ENCODE assay signal across 15 mouse cellular contexts in the genomic region with DNA sequence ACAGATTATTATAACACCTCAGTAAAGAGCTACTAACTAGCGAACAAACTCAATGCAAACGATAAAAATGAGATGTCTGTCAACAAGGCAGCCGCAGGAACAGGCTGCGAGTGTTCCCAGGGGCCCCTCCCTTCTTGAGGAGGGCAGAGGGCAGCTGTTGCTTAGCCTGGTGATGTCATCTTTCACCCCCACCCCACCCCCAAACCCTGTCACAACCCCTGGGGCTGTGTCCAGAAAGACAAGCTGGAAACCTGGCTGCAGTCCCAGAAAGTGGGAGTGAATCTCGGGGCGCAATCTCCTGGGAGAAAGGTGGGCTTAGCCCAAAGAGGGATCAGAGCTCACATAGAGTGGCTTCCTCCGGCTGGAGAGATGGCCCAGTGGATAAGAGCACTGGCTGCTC. TPM values are rescaled to one million over a fixed set of nuclear protein-coding genes. Genes with fewer than 3 reads are reported as not detected.
A peak's percentile ranks its signal among the peaks of the same experiment; 100 is the strongest.
DNase-seq lines count a peak whose midpoint lies in the region; ATAC-seq and TF ChIP-seq lines count a peak whose summit lies in the region.
"Had no signal": no experiment of that assay in that cellular context is flagged by ENCODE, and none has a peak within 500 bp of the region (broad histone marks: within the 10 kb centered on the region; RNA-seq: fewer than 3 reads in every experiment).

No protein-coding gene starts in this region.

- peak; percentile 58 for DNase-seq in embryonic facial prominence, embryonic 14.5 days (ENCODE audit: low spot score)
- no peak for DNase-seq in embryonic facial prominence, embryonic 10.5 days (ENCODE audit: low spot score)
- DNase-seq in lung, embryonic 14.5 days = peak; percentile 46
- DNase-seq in lung, adult 2 months = no peak
- peak; percentile 63 for DNase-seq in heart, postnatal 4 days
- DNase-seq in thymus, postnatal 0 days (ENCODE audit: low spot score) = no peak
- no peak for DNase-seq in kidney, adult 2 months
- DNase-seq: kidney, postnatal 36 days; right cerebral cortex, postnatal 14 days had no signal

- H3K9me3 ChIP-seq in embryonic facial prominence, embryonic 14.5 days (ENCODE audit: control insufficient read depth, low read length) = no peaks in the 10 kb centered on the region
- H3K9me3 ChIP-seq in embryonic facial prominence, embryonic 10.5 days = no peaks in the 10 kb centered on the region
- no peaks in the 10 kb centered on the region for H3K9me3 ChIP-seq in lung, embryonic 14.5 days (ENCODE audit: low read depth, low read length)
- no peaks in the 10 kb centered on the region for H3K9me3 ChIP-seq in stomach, embryonic 15.5 days
- H3K9me3 ChIP-seq: forebrain, embryonic 12.5 days had no signal

- H3K4me3 ChIP-seq in embryonic facial prominence, embryonic 14.5 days (ENCODE audit: low read depth, low read length) = no peak overlapping the region
- no peak overlapping the region for H3K4me3 ChIP-seq in embryonic facial prominence, embryonic 10.5 days
- no peak overlapping the region for H3K4me3 ChIP-seq in lung, embryonic 14.5 days (ENCODE audit: low read depth, low read length)
- H3K4me3 ChIP-seq in lung, adult 2 months (replicated peaks; ENCODE audit: extremely low read depth, low read depth, low read length) = no peak overlapping the region
- H3K4me3 ChIP-seq in stomach, embryonic 15.5 days (replicated peaks) = no peak overlapping the region
- H3K4me3 ChIP-seq in kidney, adult 2 months (ENCODE audit: insufficient read depth, low read depth, low read length) = no peak overlapping the region
- H3K4me3 ChIP-seq: forebrain, embryonic 12.5 days had no signal

- no peaks in the 10 kb centered on the region for H3K36me3 ChIP-seq in embryonic facial prominence, embryonic 14.5 days (ENCODE audit: control insufficient read depth, insufficient read depth, low read length)
- peaks cover 12% of the 10 kb centered on the region for H3K36me3 ChIP-seq in embryonic facial prominence, embryonic 10.5 days (replicated peaks)
- H3K36me3 ChIP-seq in lung, embryonic 14.5 days (ENCODE audit: insufficient read depth) = no peaks in the 10 kb centered on the region
- H3K36me3 ChIP-seq in stomach, embryonic 15.5 days = no peaks in the 10 kb centered on the region
- H3K36me3 ChIP-seq in kidney, adult 2 months (ENCODE audit: control insufficient read depth, insufficient read depth, low read length) = no peaks in the 10 kb centered on the region

- no peak overlapping the region for H3K27ac ChIP-seq in embryonic facial prominence, embryonic 14.5 days (replicated peaks; ENCODE audit: low read depth, low read length)
- H3K27ac ChIP-seq in embryonic facial prominence, embryonic 10.5 days (replicated peaks) = no peak overlapping the region
- H3K27ac ChIP-seq in lung, embryonic 14.5 days (ENCODE audit: low read depth) = no peak overlapping the region
- H3K27ac ChIP-seq in stomach, embryonic 15.5 days = 0 out of 2 replicates have a peak overlapping the region, but pooled peaks have one; percentile 18
- H3K27ac ChIP-seq in kidney, adult 2 months (ENCODE audit: insufficient read depth, low read depth, low read length) = no peak overlapping the region
- H3K27ac ChIP-seq: forebrain, embryonic 12.5 days had no signal

- no peak overlapping the region for H3K9ac ChIP-seq in embryonic facial prominence, embryonic 14.5 days (ENCODE audit: low read depth, low read length)
- H3K9ac ChIP-seq in lung, embryonic 14.5 days = no peak overlapping the region
- H3K9ac ChIP-seq in stomach, embryonic 15.5 days = no peak overlapping the region
- H3K9ac ChIP-seq: forebrain, embryonic 12.5 days had no signal

- no peak overlapping the region for H3K4me2 ChIP-seq in embryonic facial prominence, embryonic 14.5 days (ENCODE audit: low read depth, low read length)
- H3K4me2 ChIP-seq in lung, embryonic 14.5 days = no peak overlapping the region
- H3K4me2 ChIP-seq in stomach, embryonic 15.5 days = no peak overlapping the region
- H3K4me2 ChIP-seq: forebrain, embryonic 12.5 days had no signal

- no peak for TF ChIP-seq POLR2A in lung, adult 2 months (IDR thresholded peaks at IDR 0.05; ENCODE audit: borderline replicate concordance, extremely low read depth, low read depth, low read length)
- no peak for TF ChIP-seq POLR2A in kidney, adult 2 months (IDR thresholded peaks at IDR 0.05; ENCODE audit: low read depth, low read length)

- H3K27me3 ChIP-seq in embryonic facial prominence, embryonic 14.5 days (replicated peaks; ENCODE audit: control insufficient read depth, insufficient read depth, low read length) = no peaks in the 10 kb centered on the region
- H3K27me3 ChIP-seq in embryonic facial prominence, embryonic 10.5 days (replicated peaks; ENCODE audit: low read depth, poor library complexity, severe bottlenecking) = no peaks in the 10 kb centered on the region
- H3K27me3 ChIP-seq in lung, embryonic 14.5 days (ENCODE audit: insufficient read depth, low read length) = no peaks in the 10 kb centered on the region
- no peaks in the 10 kb centered on the region for H3K27me3 ChIP-seq in stomach, embryonic 15.5 days (replicated peaks)
- no peaks in the 10 kb centered on the region for H3K27me3 ChIP-seq in kidney, adult 2 months (replicated peaks; ENCODE audit: control insufficient read depth, insufficient read depth, low read length)
- H3K27me3 ChIP-seq: forebrain, embryonic 12.5 days had no signal

- TF ChIP-seq CTCF in lung, embryonic 14.5 days (IDR thresholded peaks at IDR 0.05; ENCODE audit: low read depth) = no peak
- no peak for TF ChIP-seq CTCF in lung, adult 2 months (IDR thresholded peaks at IDR 0.05; ENCODE audit: insufficient read depth, low read length)
- TF ChIP-seq CTCF in kidney, adult 2 months (conservative IDR thresholded peaks at IDR 0.05; ENCODE audit: insufficient read depth, insufficient read length, low read depth, low read length) = no peak

- WGBS in embryonic facial prominence, embryonic 14.5 days = 28% methylated on average over 7 of the region's 7 CpGs
- 55% methylated on average over 7 of the region's 7 CpGs for WGBS in embryonic facial prominence, embryonic 10.5 days
- WGBS in lung, embryonic 14.5 days = 25% methylated on average over 7 of the region's 7 CpGs
- 22% methylated on average over 7 of the region's 7 CpGs for WGBS in lung, adult 2 months
- 27% methylated on average over 7 of the region's 7 CpGs for whole genome bisulfite sequencing in stomach, embryonic 15.5 days
- 47% methylated on average over 7 of the region's 7 CpGs for whole genome bisulfite sequencing in kidney, adult 2 months

- no peaks in the 10 kb centered on the region for H3K4me1 ChIP-seq in embryonic facial prominence, embryonic 14.5 days (ENCODE audit: control insufficient read depth, insufficient read depth, low read length)
- H3K4me1 ChIP-seq in embryonic facial prominence, embryonic 10.5 days = peaks cover 12% of the 10 kb centered on the region
- no peaks in the 10 kb centered on the region for H3K4me1 ChIP-seq in lung, embryonic 14.5 days (ENCODE audit: insufficient read depth)
- no peaks in the 10 kb centered on the region for H3K4me1 ChIP-seq in lung, adult 2 months (ENCODE audit: control insufficient read depth, insufficient read depth, low read length)
- no peaks in the 10 kb centered on the region for H3K4me1 ChIP-seq in stomach, embryonic 15.5 days
- H3K4me1 ChIP-seq in kidney, adult 2 months (ENCODE audit: control insufficient read depth, insufficient read depth, low read length) = no peaks in the 10 kb centered on the region
- H3K4me1 ChIP-seq: forebrain, embryonic 12.5 days had no signal

- 0 out of 2 replicates have a peak, but pooled peaks have one; percentile 17 for ATAC-seq in embryonic facial prominence, embryonic 14.5 days (ENCODE audit: low read depth)
- ATAC-seq in lung, embryonic 14.5 days (ENCODE audit: insufficient read depth) = peak; percentile 62
- ATAC-seq in stomach, embryonic 15.5 days (ENCODE audit: insufficient read depth, low FRiP score, low read depth) = peak; percentile 57; the same call in 1 of the 2 replicates

RNA-seq across cellular contexts. Expression of gene 1700001K19Rik, which starts 1.2 kb away (rescaled TPM):
- not detected in 2 replicates for polyA plus RNA-seq in embryonic facial prominence, embryonic 14.5 days (2014; fragmentation: Nextera tagmentation; extraction: Ambion mirVana)
- 0.16 TPM in 1 of 2 replicates, not detected in the other for polyA plus RNA-seq in embryonic facial prominence, embryonic 10.5 days (2016; fragmentation: Nextera tagmentation; extraction: Ambion mirVana)
- 0.34 TPM in 1 of 2 replicates, not detected in the other for polyA plus RNA-seq in lung, embryonic 14.5 days (2014; fragmentation: Nextera tagmentation; extraction: Ambion mirVana)
- not detected in 2 replicates for polyA plus RNA-seq in lung, adult 2 months (2012; rRNA removed)
- total RNA-seq in heart, postnatal 4 days (2021) = not detected
- polyA plus RNA-seq in stomach, embryonic 15.5 days (2015; fragmentation: Nextera tagmentation; extraction: Ambion mirVana) = 0.14 TPM in 1 of 2 replicates, not detected in the other
- not detected in 2 replicates for polyA plus RNA-seq in thymus, postnatal 0 days (2015; fragmentation: Nextera tagmentation; extraction: Ambion mirVana)
- not detected in 2 replicates for polyA plus RNA-seq in kidney, adult 2 months (2012; rRNA removed)
- total RNA-seq: left cerebral cortex, adult 8-10 months had no signal
- polyA plus RNA-seq: cortical plate, adult 2 months; forebrain, embryonic 12.5 days; heart, embryonic 14.5 days; urinary bladder, adult 2 months had no signal

RNA-seq across cellular contexts. Expression of gene Hsp90aa1, which starts 21.3 kb away (rescaled TPM):
- polyA plus RNA-seq in embryonic facial prominence, embryonic 14.5 days (2014; fragmentation: Nextera tagmentation; extraction: Ambion mirVana) = 763 and 873 TPM in 2 replicates
- 1,072 and 1,177 TPM in 2 replicates for polyA plus RNA-seq in embryonic facial prominence, embryonic 10.5 days (2016; fragmentation: Nextera tagmentation; extraction: Ambion mirVana)
- 829 and 905 TPM in 2 replicates for polyA plus RNA-seq in lung, embryonic 14.5 days (2014; fragmentation: Nextera tagmentation; extraction: Ambion mirVana)
- 65.6 and 105 TPM in 2 replicates for polyA plus RNA-seq in lung, adult 2 months (2012; rRNA removed)
- total RNA-seq in heart, postnatal 4 days (2021) = 100 to 1,000 TPM; 275 to 295 TPM
- polyA plus RNA-seq in stomach, embryonic 15.5 days (2015; fragmentation: Nextera tagmentation; extraction: Ambion mirVana) = 815 and 840 TPM in 2 replicates
- 690 and 768 TPM in 2 replicates for polyA plus RNA-seq in thymus, postnatal 0 days (2015; fragmentation: Nextera tagmentation; extraction: Ambion mirVana)
- polyA plus RNA-seq in kidney, adult 2 months (2012; rRNA removed) = 95.6 and 115 TPM in 2 replicates

RNA-seq across cellular contexts. Expression of gene Wdr20, which starts 56.6 kb away (rescaled TPM):
- polyA plus RNA-seq in embryonic facial prominence, embryonic 14.5 days (2014; fragmentation: Nextera tagmentation; extraction: Ambion mirVana) = 18.3 and 21.1 TPM in 2 replicates
- polyA plus RNA-seq in embryonic facial prominence, embryonic 10.5 days (2016; fragmentation: Nextera tagmentation; extraction: Ambion mirVana) = 22.4 and 24.1 TPM in 2 replicates
- polyA plus RNA-seq in lung, embryonic 14.5 days (2014; fragmentation: Nextera tagmentation; extraction: Ambion mirVana) = 23.3 and 25.4 TPM in 2 replicates
- 13.5 and 16.2 TPM in 2 replicates for polyA plus RNA-seq in lung, adult 2 months (2012; rRNA removed)
- 10 to 100 TPM; 33.7 to 35.2 TPM for total RNA-seq in heart, postnatal 4 days (2021)
- 24.0 and 25.3 TPM in 2 replicates for polyA plus RNA-seq in stomach, embryonic 15.5 days (2015; fragmentation: Nextera tagmentation; extraction: Ambion mirVana)
- polyA plus RNA-seq in thymus, postnatal 0 days (2015; fragmentation: Nextera tagmentation; extraction: Ambion mirVana) = 22.3 and 24.8 TPM in 2 replicates
- polyA plus RNA-seq in kidney, adult 2 months (2012; rRNA removed) = 24.0 and 24.5 TPM in 2 replicates

Comparison
In these comparisons a context has a peak if more than half of its experiments do, and no peak if none do; other contexts are left out.
1. DNase-seq: peak in embryonic facial prominence, embryonic 14.5 days (single experiment), lung, embryonic 14.5 days (single experiment) and heart, postnatal 4 days (single experiment); none in embryonic facial prominence, embryonic 10.5 days (single experiment), lung, adult 2 months (single experiment), thymus, postnatal 0 days (single experiment) and kidney, adult 2 months (single experiment).
2. Peak in every context shown above with its lines, with median percentiles within 50 percentile points of each other: ATAC-seq.